Mouse (Mus musculus): ENCODE data around the gene Egln1. TPM values are rescaled to one million over a fixed set of nuclear protein-coding genes. Genes with fewer than 3 reads are reported as not detected.
A peak's percentile ranks its signal among the peaks of the same experiment; 100 is the strongest.

The Egln1 gene
- polyA plus RNA-seq, 1 experiment from 2014 or later = 11.0 TPM

DNA sequence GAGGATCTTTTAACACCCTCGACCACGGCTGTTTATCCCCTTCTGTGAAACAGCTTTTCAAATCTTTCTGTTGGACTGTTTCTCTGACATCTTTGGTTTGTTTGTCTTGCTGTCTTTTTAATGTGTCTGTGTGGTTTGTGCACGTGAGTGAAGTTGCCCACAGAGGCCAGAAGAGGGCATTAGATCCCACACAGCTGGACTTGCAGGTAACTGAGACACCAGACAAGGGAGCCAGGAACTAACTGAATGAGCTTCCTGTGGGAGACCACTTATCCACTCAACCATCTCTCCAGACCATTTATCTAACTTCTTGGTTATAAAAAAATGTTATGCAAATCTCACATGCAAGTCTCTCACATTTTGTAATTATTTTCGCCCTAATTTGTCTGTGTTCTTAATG, 18.5 kb downstream of the Egln1 start:
- no peak for ATAC-seq
- no peak overlapping the region for H3K4me2 ChIP-seq (ENCODE audit: low read depth, low read length)
- 91% methylated on average over 4 of the region's 4 CpGs for WGBS
- peaks cover 10% of the 10 kb centered on the region for H3K4me1 ChIP-seq (ENCODE audit: control insufficient read depth, insufficient read depth, low read length)
- H3K27me3 ChIP-seq (replicated peaks; ENCODE audit: control insufficient read depth, insufficient read depth, low read length) = no peaks in the 10 kb centered on the region
- no peak overlapping the region for H3K9ac ChIP-seq (ENCODE audit: low read depth, low read length)
- H3K27ac ChIP-seq (ENCODE audit: low read length) = no peak overlapping the region
- no peaks in the 10 kb centered on the region for H3K36me3 ChIP-seq (ENCODE audit: control insufficient read depth, insufficient read depth, low read length)
- no peaks in the 10 kb centered on the region for H3K9me3 ChIP-seq (ENCODE audit: control insufficient read depth, low read length)
- H3K4me3 ChIP-seq (ENCODE audit: low read length) = no peak overlapping the region

DNA sequence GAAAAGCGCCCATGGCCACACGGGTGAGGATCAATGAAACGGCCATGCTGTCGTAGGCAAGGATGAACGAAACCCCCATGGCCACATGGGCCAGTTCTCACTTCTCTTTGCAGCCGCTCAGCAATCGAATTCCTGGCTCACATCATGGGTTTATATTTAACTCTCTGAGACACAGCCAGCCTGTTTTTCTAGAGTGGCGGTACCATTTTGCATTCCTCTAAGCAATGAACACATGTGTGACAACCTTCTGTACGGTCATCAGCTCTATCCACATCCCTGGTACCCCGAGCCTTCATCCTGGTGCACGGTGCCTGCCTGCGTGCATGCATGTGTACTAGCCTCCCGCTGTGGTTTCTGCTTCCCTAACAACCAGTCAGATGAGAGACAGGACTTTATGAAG, 19.0 kb downstream of the Egln1 start:
- ATAC-seq = no peak
- Histone ChIP-seq H3K9me3 (ENCODE audit: control insufficient read depth, low read length) (no peaks in the 10 kb centered on the region), H3K36me3 (ENCODE audit: control insufficient read depth, insufficient read depth, low read length) (no peaks in the 10 kb centered on the region), H3K4me3 (ENCODE audit: low read length) (no peak overlapping the region), H3K4me2 (ENCODE audit: low read depth, low read length) (no peak overlapping the region), H3K9ac (ENCODE audit: low read depth, low read length) (no peak overlapping the region), H3K4me1 (ENCODE audit: control insufficient read depth, insufficient read depth, low read length) (peaks cover 10% of the 10 kb centered on the region), H3K27ac (ENCODE audit: low read length) (no peak overlapping the region), H3K27me3 (replicated peaks; ENCODE audit: control insufficient read depth, insufficient read depth, low read length) (no peaks in the 10 kb centered on the region)
- WGBS = 86% methylated on average over 13 of the region's 13 CpGs

- Histone ChIP-seq H3K36me3 (ENCODE audit: control insufficient read depth, insufficient read depth, low read length) (no peaks in the 10 kb centered on the region), H3K27me3 (replicated peaks; ENCODE audit: control insufficient read depth, insufficient read depth, low read length) (no peaks in the 10 kb centered on the region), H3K4me2 (ENCODE audit: low read depth, low read length) (no peak overlapping the region), H3K4me3 (ENCODE audit: low read length) (no peak overlapping the region), H3K9ac (ENCODE audit: low read depth, low read length) (no peak overlapping the region), H3K27ac (ENCODE audit: low read length) (no peak overlapping the region), H3K4me1 (ENCODE audit: control insufficient read depth, insufficient read depth, low read length) (peaks cover 10% of the 10 kb centered on the region), H3K9me3 (ENCODE audit: control insufficient read depth, low read length) (no peaks in the 10 kb centered on the region)
- WGBS = 84% methylated on average over 11 of the region's 11 CpGs
- ATAC-seq = no peak
Measured at GRCm38 (mm10) chr8:124929006-124929405, 20.1 kb downstream of the Egln1 start.

GRCm38 (mm10) chr8:124926351-124926771, 22.8 kb downstream of the Egln1 start:
- Histone ChIP-seq H3K4me3 (ENCODE audit: low read length) (no peak overlapping the region), H3K4me2 (ENCODE audit: low read depth, low read length) (no peak overlapping the region), H3K36me3 (ENCODE audit: control insufficient read depth, insufficient read depth, low read length) (no peaks in the 10 kb centered on the region), H3K4me1 (ENCODE audit: control insufficient read depth, insufficient read depth, low read length) (peaks cover 30% of the 10 kb centered on the region), H3K9ac (ENCODE audit: low read depth, low read length) (no peak overlapping the region), H3K27me3 (replicated peaks; ENCODE audit: control insufficient read depth, insufficient read depth, low read length) (no peaks in the 10 kb centered on the region), H3K9me3 (ENCODE audit: control insufficient read depth, low read length) (no peaks in the 10 kb centered on the region), H3K27ac (ENCODE audit: low read length) (peak overlapping the region; percentile 79)
- WGBS = 36% methylated on average over 10 of the region's 10 CpGs
- ATAC-seq = peak; percentile 53

DNA sequence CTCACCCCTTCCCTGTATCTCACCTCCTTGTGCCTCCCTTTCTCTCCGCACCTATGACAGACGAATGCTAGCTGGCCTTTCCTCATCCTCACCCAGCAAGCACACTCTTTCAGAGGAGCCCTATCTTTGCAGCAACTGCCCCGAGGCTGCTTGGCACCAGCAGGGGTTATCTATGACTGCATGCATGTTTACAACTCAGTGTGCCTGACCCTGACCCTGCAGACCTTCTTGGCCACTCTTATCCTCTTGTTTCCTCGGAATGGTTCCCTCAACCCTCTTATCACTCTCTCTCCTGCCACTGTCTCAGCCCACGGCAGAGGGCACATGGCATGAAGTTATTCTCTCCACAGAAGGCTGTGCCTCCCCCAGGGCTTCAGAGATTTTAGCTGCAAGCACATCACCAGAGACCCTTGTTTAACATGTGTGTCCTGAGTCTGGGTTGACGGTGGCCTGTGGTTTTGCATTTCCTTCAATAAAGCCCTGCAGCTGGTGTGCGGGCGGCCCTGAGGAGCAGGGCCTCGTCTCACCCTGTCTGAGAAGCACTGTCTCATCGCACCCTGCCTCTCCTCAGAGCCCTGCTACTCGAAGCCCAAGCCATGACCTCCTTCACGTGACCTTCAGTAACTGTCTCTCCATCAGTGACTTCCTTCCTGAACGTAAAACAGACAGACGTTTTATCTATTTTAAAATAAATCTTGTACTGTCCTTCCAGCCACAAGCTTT, 23.4 kb downstream of the Egln1 start:
- H3K36me3 ChIP-seq (ENCODE audit: control insufficient read depth, insufficient read depth, low read length) = no peaks in the 10 kb centered on the region
- H3K4me2 ChIP-seq (ENCODE audit: low read depth, low read length) = no peak overlapping the region
- WGBS = 53% methylated on average over 14 of the region's 14 CpGs
- no peak overlapping the region for H3K4me3 ChIP-seq (ENCODE audit: low read length)
- H3K9ac ChIP-seq (ENCODE audit: low read depth, low read length) = no peak overlapping the region
- no peaks in the 10 kb centered on the region for H3K9me3 ChIP-seq (ENCODE audit: control insufficient read depth, low read length)
- no peaks in the 10 kb centered on the region for H3K27me3 ChIP-seq (replicated peaks; ENCODE audit: control insufficient read depth, insufficient read depth, low read length)
- H3K27ac ChIP-seq (ENCODE audit: low read length) = peak overlapping the region; percentile 68
- H3K4me1 ChIP-seq (ENCODE audit: control insufficient read depth, insufficient read depth, low read length) = peaks cover 34% of the 10 kb centered on the region
- no peak for ATAC-seq

DNA sequence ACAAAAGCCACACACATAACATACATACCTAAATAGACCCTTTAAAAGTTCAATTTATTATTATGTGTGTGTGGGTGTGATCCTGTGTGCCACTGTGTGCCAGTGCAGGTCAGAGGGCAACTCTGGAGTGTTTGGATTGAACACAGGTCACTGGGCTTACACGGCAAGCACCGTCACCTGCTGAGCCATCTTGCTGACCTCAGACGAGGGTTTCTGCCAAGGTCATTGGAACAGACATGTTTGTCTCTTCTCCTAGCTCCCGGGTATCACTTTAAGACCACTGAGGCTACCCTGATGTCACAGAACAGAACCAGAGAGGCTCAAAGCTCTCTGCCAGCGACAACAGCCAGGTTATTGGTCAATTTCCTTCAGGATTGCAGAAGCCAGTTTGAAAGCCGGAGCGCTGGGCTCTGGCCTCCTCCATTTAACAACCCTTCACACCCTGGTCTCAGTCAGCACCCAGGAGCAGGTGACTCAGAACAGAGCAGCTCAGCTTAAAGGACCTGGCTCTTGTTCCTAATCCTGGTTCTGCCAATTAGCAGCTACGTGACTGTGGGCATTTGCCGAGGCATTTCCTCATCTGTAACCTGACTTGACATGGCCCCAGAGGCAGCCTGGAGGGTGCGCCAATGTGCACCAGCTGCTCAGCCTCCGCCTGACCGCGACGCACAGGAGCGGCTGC, 25.0 kb downstream of the Egln1 start:
- Histone ChIP-seq H3K4me2 (ENCODE audit: low read depth, low read length) (no peak overlapping the region), H3K9me3 (ENCODE audit: control insufficient read depth, low read length) (no peaks in the 10 kb centered on the region), H3K27ac (ENCODE audit: low read length) (no peak overlapping the region), H3K4me3 (ENCODE audit: low read length) (no peak overlapping the region), H3K4me1 (ENCODE audit: control insufficient read depth, insufficient read depth, low read length) (peaks cover 34% of the 10 kb centered on the region), H3K36me3 (ENCODE audit: control insufficient read depth, insufficient read depth, low read length) (no peaks in the 10 kb centered on the region), H3K9ac (ENCODE audit: low read depth, low read length) (no peak overlapping the region), H3K27me3 (replicated peaks; ENCODE audit: control insufficient read depth, insufficient read depth, low read length) (no peaks in the 10 kb centered on the region)
- 87% methylated on average over 15 of the region's 15 CpGs for WGBS
- ATAC-seq = no peak

DNA sequence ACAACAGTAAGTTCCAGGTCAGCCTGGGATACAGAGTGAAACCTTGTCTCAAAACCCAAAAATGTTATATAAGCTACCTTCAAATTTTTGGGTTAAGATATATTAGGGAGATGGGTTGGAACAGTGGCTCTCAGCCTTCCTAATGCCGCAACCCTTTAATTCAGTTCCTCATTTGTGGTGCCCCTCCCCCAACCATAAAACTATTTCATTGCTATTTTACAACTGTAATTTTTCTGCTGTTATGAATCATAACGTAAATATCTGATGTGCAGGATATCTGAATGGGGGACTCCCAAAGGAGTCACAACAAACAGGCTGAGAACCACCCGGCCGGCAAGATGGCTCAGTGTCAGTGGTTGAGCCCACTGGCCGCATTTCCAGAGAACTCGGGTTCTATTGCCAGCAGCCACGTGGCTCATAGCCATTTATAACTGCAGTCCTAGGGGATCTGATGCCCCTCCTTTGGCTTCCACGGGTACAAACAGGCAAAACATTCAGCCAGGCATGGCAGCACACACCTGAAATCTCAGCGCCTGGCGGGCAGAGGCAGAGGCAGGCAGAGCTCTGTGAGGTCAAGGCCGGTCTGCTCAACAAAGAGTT, 26.5 kb downstream of the Egln1 start:
- Histone ChIP-seq H3K27ac (ENCODE audit: low read length) (0 out of 2 replicates have a peak overlapping the region, but pooled peaks have one; percentile 9), H3K27me3 (replicated peaks; ENCODE audit: control insufficient read depth, insufficient read depth, low read length) (no peaks in the 10 kb centered on the region), H3K36me3 (ENCODE audit: control insufficient read depth, insufficient read depth, low read length) (no peaks in the 10 kb centered on the region), H3K4me2 (ENCODE audit: low read depth, low read length) (peak overlapping the region; percentile 36), H3K9me3 (ENCODE audit: control insufficient read depth, low read length) (no peaks in the 10 kb centered on the region), H3K4me1 (ENCODE audit: control insufficient read depth, insufficient read depth, low read length) (peaks cover 34% of the 10 kb centered on the region), H3K9ac (ENCODE audit: low read depth, low read length) (peak overlapping the region; percentile 31), H3K4me3 (ENCODE audit: low read length) (0 out of 2 replicates have a peak overlapping the region, but pooled peaks have one; percentile 10)
- WGBS = 57% methylated on average over 11 of the region's 11 CpGs
- ATAC-seq = peak; percentile 10

DNA sequence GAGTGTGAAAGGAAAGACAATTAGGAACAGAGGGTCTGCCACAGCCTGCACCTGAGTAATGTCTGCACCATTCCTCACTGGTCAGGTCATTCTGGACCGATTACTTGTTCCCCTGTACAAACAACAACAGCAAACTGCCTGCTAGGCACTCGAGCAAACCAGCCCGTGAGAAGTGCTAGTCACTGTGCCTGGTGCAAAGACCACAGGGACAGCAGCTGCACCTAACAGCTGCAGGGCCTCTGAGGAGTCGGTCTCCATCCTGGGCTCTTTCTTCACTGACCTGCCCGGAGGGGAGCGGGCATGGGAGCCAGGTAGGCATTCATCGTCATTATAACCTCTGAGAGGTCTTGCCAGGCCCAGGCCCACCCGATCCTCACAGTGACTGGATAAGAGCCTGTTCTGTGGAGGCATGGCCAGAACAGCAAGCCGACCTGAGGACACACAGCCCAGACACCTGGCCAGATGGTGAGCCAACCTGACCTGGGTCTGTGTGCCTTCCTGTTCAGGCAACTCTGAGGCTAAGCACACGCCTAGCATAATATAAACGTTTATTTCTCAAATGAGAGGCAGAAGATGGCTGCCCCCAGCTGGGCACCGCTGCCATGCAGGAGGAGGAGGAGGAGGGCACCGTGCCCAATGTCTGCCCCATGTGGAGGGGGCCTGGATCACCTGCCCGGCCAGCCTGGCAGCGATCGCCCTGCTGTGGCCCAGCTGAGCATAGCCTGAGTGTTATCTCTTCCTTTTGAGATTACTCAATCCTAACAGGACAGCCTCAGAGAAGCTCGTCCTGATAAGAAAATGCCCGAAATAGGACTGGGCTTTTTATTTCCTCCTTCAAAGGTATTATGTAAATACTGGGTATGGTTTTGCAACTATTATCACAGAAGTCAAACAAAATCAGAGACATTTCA, 27.5 kb downstream of the Egln1 start:
- no peak overlapping the region for H3K9ac ChIP-seq (ENCODE audit: low read depth, low read length)
- H3K4me1 ChIP-seq (ENCODE audit: control insufficient read depth, insufficient read depth, low read length) = peaks cover 28% of the 10 kb centered on the region
- WGBS = 47% methylated on average over 18 of the region's 18 CpGs
- ATAC-seq = peak; percentile 86
- peak overlapping the region; percentile 36 for H3K4me2 ChIP-seq (ENCODE audit: low read depth, low read length)
- H3K9me3 ChIP-seq (ENCODE audit: control insufficient read depth, low read length) = no peaks in the 10 kb centered on the region
- no peaks in the 10 kb centered on the region for H3K27me3 ChIP-seq (replicated peaks; ENCODE audit: control insufficient read depth, insufficient read depth, low read length)
- H3K36me3 ChIP-seq (ENCODE audit: control insufficient read depth, insufficient read depth, low read length) = no peaks in the 10 kb centered on the region
- peak overlapping the region; percentile 43 for H3K27ac ChIP-seq (ENCODE audit: low read length)
- peak overlapping the region; percentile 4; the same call in 1 of the 2 replicates for H3K4me3 ChIP-seq (ENCODE audit: low read length)

Data from intestine, embryonic 16.5 days (tissue).